Mouse (Mus musculus) forebrain, embryonic 11.5 days (tissue): ENCODE results near the gene Arl5c. TPM values are rescaled to one million over a fixed set of nuclear protein-coding genes. Genes with fewer than 3 reads are reported as not detected.

Source experiments
- ATAC-seq: fragments of 200-750 bp; cut with Nextera tagmentation; replicated peaks from 2 replicates; pipeline ENCODE4 v1.8.0; 2017; ENCODE audit warnings: moderate TSS enrichment; ENCODE audit not compliant: low FRiP score
- DNase-seq: peaks from one replicate; pipeline ENCODE4 v3.0.0-alpha.2; 2017; ENCODE audit warnings: low spot score
- H3K27ac ChIP-seq: fragments of 300-500 bp; sonication (generic); 2 replicates; pipeline ENCODE4 v1.5.1; 2014; ENCODE audit warnings: low read depth, low read length
- H3K27me3 ChIP-seq: fragments of 300-500 bp; sonication (generic); 2 replicates; pipeline ENCODE4 v1.6.1; 2014; ENCODE audit warnings: mild to moderate bottlenecking, low read length, mixed read lengths; ENCODE audit not compliant: control insufficient read depth, insufficient read depth
- H3K36me3 ChIP-seq: fragments of 300-500 bp; sonication (generic); 2 replicates; pipeline ENCODE4 v1.6.1; 2014; ENCODE audit warnings: mild to moderate bottlenecking, low read length, moderate library complexity, mixed read lengths; ENCODE audit not compliant: control insufficient read depth, insufficient read depth
- H3K4me1 ChIP-seq: fragments of 300-500 bp; sonication (generic); replicated peaks from 2 replicates; pipeline ENCODE4 v1.6.1; 2014; ENCODE audit warnings: low read length, mixed read lengths; ENCODE audit not compliant: control insufficient read depth, insufficient read depth
- H3K4me2 ChIP-seq: fragments of 300-500 bp; sonication (generic); 2 replicates; pipeline ENCODE4 v1.6.1; 2014; ENCODE audit warnings: low read depth, mild to moderate bottlenecking, low read length, moderate library complexity, mixed read lengths; ENCODE audit not compliant: severe bottlenecking
- H3K4me3 ChIP-seq: fragments of 300-500 bp; sonication (generic); 2 replicates; pipeline ENCODE4 v1.5.1; 2014; ENCODE audit warnings: low read depth, low read length
- H3K9ac ChIP-seq: fragments of 300-500 bp; sonication (generic); 2 replicates; pipeline ENCODE4 v1.6.1; 2014; ENCODE audit warnings: low read length
- H3K9me3 ChIP-seq: fragments of 300-500 bp; sonication (generic); 2 replicates; pipeline ENCODE4 v1.6.1; 2016; ENCODE audit warnings: low read length, mixed read lengths; ENCODE audit not compliant: control insufficient read depth
- WGBS: fragments of 180-500 bp; shearing (Covaris S2); extraction: QIAGEN DNeasy Blood & Tissue Kit; methylation state at CpG from one replicate; pipeline ENCODE4 v1.1.7; 2014; 5-methylcytosine and 5-hydroxymethylcytosine counted together
- polyA plus RNA-seq: library from polyadenylated mRNA; unstranded; fragments of >200 nt; fragmentation: Nextera tagmentation; extraction: Ambion mirVana; gene quantifications from 2 replicates; pipeline ENCODE4 v1.2.1, GENCODE M21; 2014

The Arl5c gene
- polyA plus RNA-seq, 1 experiment from 2014 or later: 10.4 TPM

- H3K4me3 ChIP-seq: no peak overlapping the region
- H3K27ac ChIP-seq: no peak overlapping the region
- H3K4me2 ChIP-seq: no peak overlapping the region
- ATAC-seq (no peak), DNase-seq (no peak)
- H3K36me3 ChIP-seq: no peaks in the 10 kb centered on the region
- 91% methylated on average over 5 of the region's 5 CpGs for WGBS
- H3K4me1 ChIP-seq: peaks cover 17% of the 10 kb centered on the region
- H3K9ac ChIP-seq: no peak overlapping the region
- no peaks in the 10 kb centered on the region for H3K27me3 ChIP-seq
- H3K9me3 ChIP-seq: no peaks in the 10 kb centered on the region
These were observed 20.2 kb upstream of the Arl5c start for GRCm38 (mm10) chr11:98016177-98016576.

GRCm38 (mm10) chr11:98012831-98013230 lies 16.9 kb upstream of the Arl5c start:
- Histone ChIP-seq H3K27me3 (no peaks in the 10 kb centered on the region), H3K27ac (no peak overlapping the region), H3K4me2 (no peak overlapping the region), H3K9me3 (no peaks in the 10 kb centered on the region), H3K9ac (no peak overlapping the region), H3K36me3 (no peaks in the 10 kb centered on the region; the same call in 1 of the 2 replicates), H3K4me3 (no peak overlapping the region), H3K4me1 (no peaks in the 10 kb centered on the region)
- ATAC-seq (no peak), DNase-seq (no peak)
- WGBS: 85% methylated on average over 10 of the region's 10 CpGs

- Histone ChIP-seq H3K4me3 (no peak overlapping the region), H3K4me2 (no peak overlapping the region), H3K27ac (no peak overlapping the region), H3K27me3 (no peaks in the 10 kb centered on the region), H3K36me3 (no peaks in the 10 kb centered on the region; the same call in 1 of the 2 replicates), H3K9me3 (no peaks in the 10 kb centered on the region), H3K9ac (no peak overlapping the region), H3K4me1 (no peaks in the 10 kb centered on the region)
- WGBS: 77% methylated on average over 9 of the region's 9 CpGs
- DNase-seq: no peak
- ATAC-seq: no peak
These were observed 15.7 kb upstream of the Arl5c start for GRCm38 (mm10) chr11:98011716-98012115.

- Histone ChIP-seq H3K9ac (no peak overlapping the region), H3K27ac (no peak overlapping the region), H3K4me2 (no peak overlapping the region), H3K9me3 (no peaks in the 10 kb centered on the region), H3K27me3 (no peaks in the 10 kb centered on the region), H3K4me3 (no peak overlapping the region), H3K4me1 (peaks cover 5% of the 10 kb centered on the region; the same call in 1 of the 2 replicates), H3K36me3 (no peaks in the 10 kb centered on the region; the same call in 1 of the 2 replicates)
- ATAC-seq: no peak
- no peak for DNase-seq
- 89% methylated on average over 11 of the region's 11 CpGs for WGBS
These were observed 12.1 kb upstream of the Arl5c start for GRCm38 (mm10) chr11:98008087-98008486.

GRCm38 (mm10) chr11:98005686-98006085 lies 9.7 kb upstream of the Arl5c start:
- H3K4me1 ChIP-seq: peaks cover 18% of the 10 kb centered on the region
- DNase-seq: no peak
- no peak overlapping the region for H3K27ac ChIP-seq
- no peaks in the 10 kb centered on the region; the same call in 1 of the 2 replicates for H3K36me3 ChIP-seq
- ATAC-seq: no peak
- H3K4me2 ChIP-seq: no peak overlapping the region
- H3K9me3 ChIP-seq: no peaks in the 10 kb centered on the region
- WGBS: 85% methylated on average over 10 of the region's 10 CpGs
- H3K9ac ChIP-seq: no peak overlapping the region
- H3K4me3 ChIP-seq: no peak overlapping the region
- H3K27me3 ChIP-seq: peaks cover 4% of the 10 kb centered on the region

GRCm38 (mm10) chr11:98005076-98005475 lies 9.1 kb upstream of the Arl5c start:
- no peaks in the 10 kb centered on the region for H3K9me3 ChIP-seq
- H3K4me3 ChIP-seq: no peak overlapping the region
- no peak for ATAC-seq
- H3K27me3 ChIP-seq: peaks cover 4% of the 10 kb centered on the region
- H3K36me3 ChIP-seq: no peaks in the 10 kb centered on the region; the same call in 1 of the 2 replicates
- 41% methylated on average over 13 of the region's 13 CpGs for WGBS
- DNase-seq: no peak
- no peak overlapping the region for H3K9ac ChIP-seq
- no peak overlapping the region for H3K4me2 ChIP-seq
- peaks cover 18% of the 10 kb centered on the region for H3K4me1 ChIP-seq
- H3K27ac ChIP-seq: no peak overlapping the region

- Histone ChIP-seq H3K27me3 (peaks cover 4% of the 10 kb centered on the region), H3K9me3 (no peaks in the 10 kb centered on the region), H3K36me3 (no peaks in the 10 kb centered on the region; the same call in 1 of the 2 replicates), H3K4me3 (no peak overlapping the region), H3K4me1 (peaks cover 18% of the 10 kb centered on the region), H3K9ac (no peak overlapping the region), H3K27ac (no peak overlapping the region), H3K4me2 (no peak overlapping the region)
- DNase-seq (no peak), ATAC-seq (no peak)
- WGBS: 85% methylated on average over 8 of the region's 8 CpGs
These were observed 8.2 kb upstream of the Arl5c start for GRCm38 (mm10) chr11:98004161-98004560.

- peak overlapping the region; percentile 31; the same call in 1 of the 2 replicates for H3K4me2 ChIP-seq
- 32% methylated on average over 17 of the region's 17 CpGs for WGBS
These were observed 7.2 kb upstream of the Arl5c start for GRCm38 (mm10) chr11:98003171-98003671.

GRCm38 (mm10) chr11:98002627-98003026 lies 6.6 kb upstream of the Arl5c start:
- no peak overlapping the region for H3K27ac ChIP-seq
- 7% methylated on average over 12 of the region's 12 CpGs for WGBS
- peaks cover 4% of the 10 kb centered on the region for H3K27me3 ChIP-seq
- H3K4me2 ChIP-seq: peak overlapping the region; percentile 31; the same call in 1 of the 2 replicates
- H3K9ac ChIP-seq: peak overlapping the region; percentile 6; the same call in 1 of the 2 replicates
- 0 out of 2 replicates have a peak overlapping the region, but pooled peaks have one; percentile 3 for H3K4me3 ChIP-seq
- H3K36me3 ChIP-seq: no peaks in the 10 kb centered on the region; the same call in 1 of the 2 replicates
- H3K9me3 ChIP-seq: no peaks in the 10 kb centered on the region
- H3K4me1 ChIP-seq: peaks cover 18% of the 10 kb centered on the region
- DNase-seq: peak; percentile 92
- no peak; the same call in 1 of the 2 replicates for ATAC-seq

More at GRCm38 (mm10) chr11:98003171-98003671, 7.2 kb upstream of the Arl5c start:
- Histone ChIP-seq H3K4me3 (0 out of 2 replicates have a peak overlapping the region, but pooled peaks have one; percentile 3), H3K9ac (peak overlapping the region; percentile 6; the same call in 1 of the 2 replicates), H3K27ac (no peak overlapping the region), H3K9me3 (no peaks in the 10 kb centered on the region), H3K27me3 (peaks cover 4% of the 10 kb centered on the region), H3K36me3 (no peaks in the 10 kb centered on the region; the same call in 1 of the 2 replicates), H3K4me1 (peaks cover 18% of the 10 kb centered on the region)
- peak; percentile 75 for DNase-seq
- ATAC-seq: peak; percentile 55; the same call in 1 of the 2 replicates
